Mouse (Mus musculus): ENCODE results near the gene Bfsp2.

- TF ChIP-seq POLR2A (IDR thresholded peaks at IDR 0.05; ENCODE audit: borderline replicate concordance, low read depth, low read length) (no peak), CTCF (IDR thresholded peaks at IDR 0.05; ENCODE audit: low read depth, low read length) (no peak)
Measured at GRCm38 (mm10) chr9:103498699-103499098, 18.5 kb upstream of the Bfsp2 start.

Data from bone marrow macrophage, adult 2 months (primary cell).